Mouse (Mus musculus) lung, postnatal 4 days (tissue): ENCODE results near the gene Arhgap6.

ENCODE experiments used
- DNase-seq, 2 experiments: peaks; one replicate each; pipeline ENCODE4 v3.0.0; 2021

Arhgap6 gene

GRCm38 (mm10) chrX:169123115-169123772, 328.3 kb downstream of the Arhgap6 start:
- DNase-seq: no peak

GRCm38 (mm10) chrX:169123773-169124151, 328.9 kb downstream of the Arhgap6 start:
- DNase-seq: no peak

- DNase-seq: no peak
Observed at GRCm38 (mm10) chrX:169139758-169140157, 344.9 kb downstream of the Arhgap6 start.

GRCm38 (mm10) chrX:169140467-169140866, 345.6 kb downstream of the Arhgap6 start:
- no peak for DNase-seq

GRCm38 (mm10) chrX:169153805-169154204, 358.9 kb downstream of the Arhgap6 start:
- no peak for DNase-seq

- no peak for DNase-seq
Observed at GRCm38 (mm10) chrX:169158385-169158784, 363.5 kb downstream of the Arhgap6 start.

- DNase-seq: no peak
Observed at GRCm38 (mm10) chrX:169170981-169171380, 376.1 kb downstream of the Arhgap6 start.

GRCm38 (mm10) chrX:169173796-169174195, 378.9 kb downstream of the Arhgap6 start:
- no peak for DNase-seq

- DNase-seq: no peak
Observed at GRCm38 (mm10) chrX:169178634-169179033, 383.7 kb downstream of the Arhgap6 start.

GRCm38 (mm10) chrX:169187100-169187499, 392.2 kb downstream of the Arhgap6 start, which contains the start of gene Amelx:
Gene Amelx (minus strand): TSS chrX:169187200.
- DNase-seq: no peak

- no peak for DNase-seq
Observed at GRCm38 (mm10) chrX:169210019-169210418, 415.1 kb downstream of the Arhgap6 start.

GRCm38 (mm10) chrX:169220064-169220463, 425.2 kb downstream of the Arhgap6 start:
- DNase-seq: peak in 1 of 2 experiments; percentile 13

GRCm38 (mm10) chrX:169222357-169223062, 427.6 kb downstream of the Arhgap6 start:
- no peak for DNase-seq

GRCm38 (mm10) chrX:169255915-169256314, 461.0 kb downstream of the Arhgap6 start:
- no peak for DNase-seq

- no peak for DNase-seq
Observed at GRCm38 (mm10) chrX:169256741-169257140, 461.8 kb downstream of the Arhgap6 start.

GRCm38 (mm10) chrX:169261034-169261433, 466.1 kb downstream of the Arhgap6 start:
- no peak for DNase-seq

GRCm38 (mm10) chrX:169262212-169262611, 467.3 kb downstream of the Arhgap6 start:
- peak; percentile 3 to 13 for DNase-seq

GRCm38 (mm10) chrX:169263433-169264172, 468.7 kb downstream of the Arhgap6 start:
- DNase-seq: no peak

GRCm38 (mm10) chrX:169299579-169299978, 504.7 kb downstream of the Arhgap6 start:
- peak in 1 of 2 experiments; percentile 12 for DNase-seq

GRCm38 (mm10) chrX:169302271-169303045, 507.6 kb downstream of the Arhgap6 start:
- DNase-seq: peak in 1 of 2 experiments; percentile 33

GRCm38 (mm10) chrX:169303945-169304344, 509.0 kb downstream of the Arhgap6 start:
- DNase-seq: peak in 1 of 2 experiments; percentile 45

GRCm38 (mm10) chrX:169308559-169308958, 513.7 kb downstream of the Arhgap6 start:
- DNase-seq: no peak
